Mouse (Mus musculus) layer of hippocampus, adult 2 months (tissue): ENCODE measurements around the gene Sema3f. TPM values are rescaled to one million over a fixed set of nuclear protein-coding genes. Genes with fewer than 3 reads are reported as not detected.

Experiments
- DNase-seq, 2 experiments: peaks; one replicate each; pipeline ENCODE4 v3.0.0; 2022; ENCODE audit warnings: low spot score in 2 of 2
- H3K27ac ChIP-seq: fragments of 200-600 bp; 2 replicates; pipeline ENCODE4 v1.8.1; 2022
- H3K4me3 ChIP-seq: fragments of 200-600 bp; 2 replicates; pipeline ENCODE4 v1.8.1; 2022; ENCODE audit warnings: mild to moderate bottlenecking
- CTCF ChIP-seq: fragments of 200-600 bp; conservative IDR thresholded peaks from 2 replicates; pipeline ENCODE4 v1.8.1; 2022; ENCODE audit warnings: antibody characterized with exemption, mild to moderate bottlenecking, moderate library complexity
- total RNA-seq, 2 experiments: library from RNA; stranded (reverse); gene quantifications; 2 replicates each; pipeline ENCODE4 v1.2.3; 2021

The Sema3f gene
- total RNA-seq, 2 experiments from 2014 or later: 2.8 to 3.5 TPM

- no peak overlapping the region for H3K4me3 ChIP-seq
- no peak overlapping the region for H3K27ac ChIP-seq
- no peak for TF ChIP-seq CTCF
- no peak for DNase-seq
Observed at GRCm38 (mm10) chr9:107640257-107640772, 70.0 kb downstream of the Sema3f start.

GRCm38 (mm10) chr9:107637070-107637469, 73.2 kb downstream of the Sema3f start:
- H3K27ac ChIP-seq: 0 out of 2 replicates have a peak overlapping the region, but pooled peaks have one; percentile 2
- DNase-seq: no peak
- no peak for TF ChIP-seq CTCF
- H3K4me3 ChIP-seq: no peak overlapping the region

DNA sequence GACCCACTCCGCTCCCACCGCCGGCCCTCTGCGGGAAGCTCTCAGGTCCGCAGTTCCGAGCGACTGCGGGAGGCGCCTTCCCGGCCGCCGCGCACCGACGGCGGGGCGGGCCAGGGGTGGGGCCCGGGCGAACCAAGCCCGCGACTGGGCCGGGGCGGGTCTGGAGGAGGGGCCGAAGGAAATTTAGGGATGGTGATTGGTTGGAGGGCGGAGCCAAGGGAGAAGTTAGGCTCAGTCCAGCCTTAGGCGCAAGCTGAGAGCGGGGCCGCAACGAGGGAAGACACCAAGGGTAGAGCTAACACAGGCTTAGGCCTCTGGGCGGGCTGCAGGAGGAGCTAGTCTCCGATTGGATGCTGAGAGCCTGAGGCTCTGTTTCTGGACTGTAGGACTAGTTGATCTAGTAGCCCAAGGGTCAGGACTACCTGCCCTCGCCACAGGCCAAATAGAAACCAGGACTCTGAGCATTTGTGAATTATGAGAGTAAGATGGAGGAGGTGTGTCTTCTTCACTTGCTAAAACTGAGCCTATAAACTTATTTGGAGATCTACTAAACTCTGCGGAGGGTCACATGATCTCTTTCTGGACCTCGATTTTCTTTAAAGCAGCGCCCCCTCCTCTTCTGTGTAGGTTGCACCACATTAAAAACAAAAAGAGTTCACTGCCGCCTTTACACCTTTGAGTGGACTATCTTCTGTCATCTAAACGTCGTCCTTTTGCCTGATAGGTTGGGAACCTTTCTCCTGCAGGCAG, 74.8 kb downstream of the Sema3f start, which contains the start of gene Gnai2:
Gene Gnai2 (minus strand): TSS at position 89 of the 750 bp plus-strand sequence.
- peak within 1 kb of the TSS; percentile 95 for H3K4me3 ChIP-seq
- TF ChIP-seq CTCF: no peak; the same call in 1 of the 2 replicates
- DNase-seq: peak; percentile 95
- peak within 1 kb of the TSS; percentile 92 for H3K27ac ChIP-seq

DNA sequence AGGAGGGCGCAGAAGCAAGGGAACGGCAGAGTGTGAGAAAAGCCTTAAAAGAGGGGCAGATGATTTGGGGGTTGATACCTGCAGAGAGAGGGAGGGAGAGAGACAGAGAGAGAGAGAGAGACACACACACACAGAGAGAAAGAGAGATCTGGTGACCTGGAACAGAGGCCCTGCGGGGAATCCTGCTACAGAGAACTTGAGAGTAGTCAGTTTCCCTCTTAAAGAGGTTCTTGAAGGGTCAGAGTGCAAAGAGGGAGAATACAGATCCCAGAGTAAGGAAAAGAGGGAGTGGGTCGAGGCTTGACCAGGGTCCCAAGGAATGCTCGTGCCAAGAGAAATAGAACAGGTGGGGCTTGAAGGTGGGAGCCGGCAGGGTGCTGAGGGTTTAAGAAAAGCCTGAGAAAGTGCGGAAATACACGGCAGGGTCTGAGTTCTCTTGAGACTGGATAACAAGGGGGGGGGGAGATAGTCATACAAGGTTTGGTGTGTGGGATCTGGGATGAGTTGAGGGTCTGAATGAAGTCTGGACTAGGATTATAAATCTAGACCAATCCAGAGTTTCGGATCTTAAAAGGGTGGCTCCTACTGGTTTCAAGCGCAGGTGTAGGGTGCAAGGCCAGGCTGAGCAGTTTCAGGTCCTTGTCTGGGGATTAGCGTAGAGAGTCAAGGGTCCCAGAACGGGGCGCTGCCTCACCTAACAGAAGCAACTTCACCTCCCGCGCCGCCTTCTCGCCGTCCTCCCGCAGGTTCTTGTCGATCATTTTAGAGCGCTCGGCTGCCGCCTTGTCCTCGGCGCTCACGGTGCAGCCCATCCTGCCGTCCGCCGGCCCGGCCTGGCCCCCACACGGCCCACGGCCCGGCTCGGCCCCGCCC, 75.6 kb downstream of the Sema3f start:
- DNase-seq: no peak
- Histone ChIP-seq H3K27ac (peak overlapping the region; percentile 92), H3K4me3 (peak overlapping the region; percentile 95)
- TF ChIP-seq CTCF: no peak

DNA sequence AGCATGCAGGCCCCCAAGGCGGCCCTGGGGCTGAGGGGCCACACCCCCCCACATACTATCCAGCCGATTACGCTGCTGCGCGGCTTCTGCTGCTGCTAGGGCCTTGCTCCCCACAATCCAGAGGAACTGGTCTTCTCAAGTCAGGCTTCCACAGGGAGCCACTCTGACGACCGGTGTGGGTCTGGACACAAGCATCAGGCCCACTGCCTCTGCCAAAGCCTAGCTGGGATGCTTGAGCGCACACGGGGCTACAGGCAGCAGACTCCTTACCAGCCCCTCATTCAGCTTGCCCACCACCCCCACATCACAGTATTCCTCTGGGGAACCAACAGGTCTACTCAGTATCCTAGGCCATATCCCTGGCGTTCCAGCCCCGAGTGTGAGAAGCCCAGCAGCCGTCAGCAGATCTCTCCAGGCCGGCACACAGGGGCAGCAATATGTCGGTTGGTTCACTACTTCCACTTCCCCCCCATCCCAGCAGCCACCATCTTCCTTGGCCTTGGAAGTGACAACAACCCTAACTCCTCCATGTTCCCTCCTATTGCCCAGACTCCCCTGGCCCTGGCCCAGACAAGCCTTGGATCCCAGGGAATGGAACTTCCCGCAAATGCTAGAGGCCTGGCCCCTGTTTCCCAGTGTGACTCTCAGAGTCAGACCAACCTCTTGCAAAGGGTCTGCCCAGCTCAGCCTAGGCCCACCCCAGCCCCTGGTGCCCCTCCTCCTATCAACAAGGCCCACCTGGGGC, 76.4 kb downstream of the Sema3f start:
- no peak for TF ChIP-seq CTCF
- H3K4me3 ChIP-seq: peak overlapping the region; percentile 95
- H3K27ac ChIP-seq: peak overlapping the region; percentile 92
- DNase-seq: no peak

GRCm38 (mm10) chr9:107633091-107633660, 77.1 kb downstream of the Sema3f start:
- peak overlapping the region; percentile 92 for H3K27ac ChIP-seq
- H3K4me3 ChIP-seq: peak overlapping the region; percentile 95
- no peak for TF ChIP-seq CTCF
- DNase-seq: peak; percentile 72

DNA sequence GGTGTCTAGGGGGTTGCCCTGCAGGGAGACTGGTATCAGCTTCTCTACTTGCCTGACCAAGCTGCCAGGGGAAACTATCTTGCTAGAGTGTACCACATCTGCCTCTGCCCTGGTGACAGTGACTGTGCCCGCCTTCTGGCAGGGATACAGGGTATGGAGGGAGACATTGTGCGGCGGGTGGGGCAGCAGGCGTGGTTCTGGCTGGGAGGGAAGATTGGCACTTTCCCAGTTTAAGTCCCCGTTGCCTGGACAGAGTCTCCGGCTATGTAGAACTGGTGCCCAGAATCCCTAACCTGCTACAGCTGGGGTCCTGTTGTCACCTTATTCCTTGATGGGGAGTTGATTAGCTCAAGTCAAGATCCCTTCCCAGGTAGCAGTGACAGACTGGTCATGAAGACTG, 77.8 kb downstream of the Sema3f start:
- peak; percentile 43 to 49 for DNase-seq
- Histone ChIP-seq H3K4me3 (peak overlapping the region; percentile 95), H3K27ac (peak overlapping the region; percentile 92)
- TF ChIP-seq CTCF: no peak

DNA sequence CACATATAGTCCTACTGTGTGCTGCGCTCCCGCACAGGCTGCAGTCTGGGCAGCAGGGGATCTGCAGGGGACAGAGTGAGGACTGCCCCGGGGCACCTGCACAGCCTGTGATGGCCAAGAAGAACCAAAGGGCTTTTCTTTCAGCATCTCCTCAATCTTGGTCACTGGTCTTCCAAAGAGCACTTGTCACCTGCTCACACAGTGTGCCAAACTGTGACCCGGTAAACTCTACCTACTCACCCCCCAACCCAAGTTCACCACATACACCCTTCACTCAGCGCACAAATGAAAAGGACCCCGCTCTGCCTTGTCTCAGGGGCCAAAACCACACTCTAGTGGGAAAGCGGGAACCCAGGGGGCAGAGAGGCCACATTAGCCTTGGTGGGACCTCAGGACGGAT, 78.4 kb downstream of the Sema3f start:
- Histone ChIP-seq H3K4me3 (peak overlapping the region; percentile 95; the same call in 1 of the 2 replicates), H3K27ac (peak overlapping the region; percentile 92)
- no peak for TF ChIP-seq CTCF
- no peak for DNase-seq

Other genes with a start within 250 kb of the Sema3f start
- gene Tmem115, start 176.5 kb downstream of the Sema3f start, total RNA-seq: 10 to 100 TPM; 35.8 to 41.0 TPM
- 10 to 100 TPM; 13.8 to 15.3 TPM for gene Cyb561d2, start 168.3 kb downstream of the Sema3f start, total RNA-seq
- gene Nprl2, start 168.2 kb downstream of the Sema3f start, total RNA-seq: 10 to 100 TPM; 44.2 to 45.2 TPM
- 1 to 10 TPM; 4.7 to 5.7 TPM for gene Zmynd10, start 163.2 kb downstream of the Sema3f start, total RNA-seq
- 10 to 100 TPM; 16.2 to 17.6 TPM for gene Rassf1, start 158.9 kb downstream of the Sema3f start, total RNA-seq
- 10 to 100 TPM; 77.2 to 83.1 TPM for gene Tusc2, start 147.2 kb downstream of the Sema3f start, total RNA-seq
- gene Hyal2, start 142.5 kb downstream of the Sema3f start, total RNA-seq: 10 to 100 TPM; 11.5 to 16.9 TPM
- 1 to 10 TPM; 6.9 to 7.6 TPM for gene Hyal1, start 133.5 kb downstream of the Sema3f start, total RNA-seq
- 10 to 100 TPM; 10.9 to 12.6 TPM for gene Naa80, start 131.6 kb downstream of the Sema3f start, total RNA-seq
- 1 to 10 TPM; 2.0 to 2.1 TPM for gene Hyal3, start 129.7 kb downstream of the Sema3f start, total RNA-seq
- gene Ifrd2, start 122.8 kb downstream of the Sema3f start, total RNA-seq: 10 to 100 TPM; 13.7 to 15.2 TPM
- gene Sema3b, start 101.2 kb downstream of the Sema3f start, total RNA-seq: 1 to 10 TPM; 1.9 to 2.2 TPM
- 100 to 1,000 TPM; 208 to 222 TPM for gene Gnai2, start 75.1 kb downstream of the Sema3f start, total RNA-seq
- 10 to 100 TPM; 55.7 to 65.0 TPM for gene Slc38a3, start 40.9 kb downstream of the Sema3f start, total RNA-seq
- gene Gnat1, start 30.8 kb downstream of the Sema3f start, total RNA-seq: under 1 TPM in 1 of 2 experiments, not detected in 1; 0.17 TPM
- gene Rbm5, start 60.5 kb upstream of the Sema3f start, total RNA-seq: 100 to 1,000 TPM; 141 to 159 TPM
- gene Rbm6, start 162.8 kb upstream of the Sema3f start, total RNA-seq: 10 to 100 TPM; 60.7 to 70.3 TPM
- gene Mon1a, start 177.7 kb upstream of the Sema3f start, total RNA-seq: 10 to 100 TPM; 26.9 to 27.6 TPM
- 1 to 10 TPM; 1.3 to 2.4 TPM for gene Mst1r, start 196.4 kb upstream of the Sema3f start, total RNA-seq
- gene Actl11, start 218.0 kb upstream of the Sema3f start, total RNA-seq: not detected
- 100 to 1,000 TPM; 532 to 547 TPM for gene Camkv, start 225.2 kb upstream of the Sema3f start, total RNA-seq
- 10 to 100 TPM; 23.1 to 23.9 TPM for gene Traip, start 239.7 kb upstream of the Sema3f start, total RNA-seq